Mouse (Mus musculus) adrenal gland, postnatal 36 days (tissue): Measurements from ENCODE around the gene Fam20a. TPM values are rescaled to one million over a fixed set of nuclear protein-coding genes. Genes with fewer than 3 reads are reported as not detected.

Experiments used
- total RNA-seq, 2 experiments: library from RNA; stranded (reverse); gene quantifications; 2 replicates each; pipeline ENCODE4 v1.2.3; 2021

The Fam20a gene
- total RNA-seq, 2 experiments from 2014 or later = 2.2 to 4.1 TPM

Other genes with a start within 250 kb of the Fam20a start
- gene Arsg, start 248.9 kb downstream of the Fam20a start, total RNA-seq = 1 to 10 TPM; 5.3 to 7.1 TPM
- 1 to 10 TPM in 1 of 2 experiments, under 1 TPM in 1; 0.43 to 1.5 TPM for gene Slc16a6, start 248.7 kb downstream of the Fam20a start, total RNA-seq
- gene Wipi1, start 110.3 kb downstream of the Fam20a start, total RNA-seq = 10 to 100 TPM; 26.8 to 56.0 TPM
- 100 to 1,000 TPM; 421 to 431 TPM for gene Prkar1a, start 72.9 kb downstream of the Fam20a start, total RNA-seq
- gene 1700012B07Rik, start 105.8 kb upstream of the Fam20a start, total RNA-seq = not detected